Mouse (Mus musculus) stomach, embryonic 16.5 days (tissue): ENCODE data around the gene Ropn1l. TPM values are rescaled to one million over a fixed set of nuclear protein-coding genes. Genes with fewer than 3 reads are reported as not detected.

Source experiments
- ATAC-seq: fragments of 200-750 bp; cut with Nextera tagmentation; 2 replicates; pipeline ENCODE4 v1.8.0; 2017; ENCODE audit warnings: moderate number of reproducible peaks, moderate TSS enrichment; ENCODE audit not compliant: insufficient read depth, low FRiP score
- H3K27ac ChIP-seq: fragments of 300-500 bp; sonication (generic); 2 replicates; pipeline ENCODE4 v1.5.1; 2014; ENCODE audit warnings: low read length
- H3K27me3 ChIP-seq: fragments of 300-500 bp; sonication (generic); 2 replicates; pipeline ENCODE4 v1.6.1; 2014; ENCODE audit warnings: low read length, control low read depth, mixed read lengths; ENCODE audit not compliant: control insufficient read depth, insufficient read depth
- H3K36me3 ChIP-seq: fragments of 300-500 bp; sonication (generic); 2 replicates; pipeline ENCODE4 v1.6.1; 2014; ENCODE audit warnings: low read length; ENCODE audit not compliant: control insufficient read depth, insufficient read depth
- H3K4me1 ChIP-seq: fragments of 300-500 bp; sonication (generic); 2 replicates; pipeline ENCODE4 v1.6.1; 2014; ENCODE audit warnings: low read length, control low read depth, mixed read lengths; ENCODE audit not compliant: control insufficient read depth, insufficient read depth
- H3K4me2 ChIP-seq: fragments of 300-500 bp; sonication (generic); 2 replicates; pipeline ENCODE4 v1.6.1; 2014; ENCODE audit warnings: low read depth, low read length, mixed read lengths
- H3K4me3 ChIP-seq: fragments of 300-500 bp; sonication (generic); replicated peaks from 2 replicates; pipeline ENCODE4 v1.5.1; 2014; ENCODE audit warnings: mild to moderate bottlenecking, low read length
- H3K9ac ChIP-seq: fragments of 300-500 bp; sonication (generic); 2 replicates; pipeline ENCODE4 v1.6.1; 2014; ENCODE audit warnings: low read length
- H3K9me3 ChIP-seq: fragments of 300-500 bp; sonication (generic); replicated peaks from 2 replicates; pipeline ENCODE4 v1.6.1; 2016; ENCODE audit warnings: low read length, control low read depth; ENCODE audit not compliant: control insufficient read depth
- WGBS: fragments of 180-500 bp; shearing (Covaris S2); extraction: QIAGEN DNeasy Blood & Tissue Kit; methylation state at CpG from one replicate; pipeline ENCODE4 v1.1.7; 2014; 5-methylcytosine and 5-hydroxymethylcytosine counted together
- polyA plus RNA-seq: library from polyadenylated mRNA; unstranded; fragments of >200 nt; fragmentation: Nextera tagmentation; extraction: Ambion mirVana; gene quantifications from 2 replicates; pipeline ENCODE4 v1.2.1, GENCODE M21; 2015

Gene Ropn1l
- polyA plus RNA-seq, 1 experiment from 2014 or later: 2.2 TPM

DNA sequence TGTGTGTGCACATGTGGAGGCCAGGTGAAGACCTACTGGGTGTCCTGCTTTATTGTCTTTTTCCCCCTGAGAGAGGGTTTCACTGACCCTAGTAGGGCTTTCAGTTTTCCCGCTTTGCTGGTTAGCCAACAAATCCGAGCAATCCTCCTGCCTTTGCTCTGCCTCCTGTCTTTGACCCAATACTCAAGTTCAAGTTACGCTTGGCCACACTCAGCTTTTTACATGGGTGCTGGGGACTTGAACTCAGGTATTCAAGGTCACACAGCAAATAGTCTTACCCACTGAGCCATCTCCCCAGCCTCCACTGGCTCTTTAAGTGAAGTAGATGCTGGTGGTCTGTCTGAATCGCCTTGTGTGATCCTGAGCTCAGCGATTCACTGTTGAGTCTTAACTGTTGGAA, 46.7 kb downstream of the Ropn1l start:
- Histone ChIP-seq H3K4me3 (no peak overlapping the region), H3K9me3 (no peaks in the 10 kb centered on the region), H3K27ac (no peak overlapping the region), H3K27me3 (no peaks in the 10 kb centered on the region), H3K36me3 (no peaks in the 10 kb centered on the region), H3K4me2 (no peak overlapping the region), H3K4me1 (no peaks in the 10 kb centered on the region), H3K9ac (no peak overlapping the region)
- no peak for ATAC-seq
- 78% methylated on average over 5 of the region's 5 CpGs for WGBS

DNA sequence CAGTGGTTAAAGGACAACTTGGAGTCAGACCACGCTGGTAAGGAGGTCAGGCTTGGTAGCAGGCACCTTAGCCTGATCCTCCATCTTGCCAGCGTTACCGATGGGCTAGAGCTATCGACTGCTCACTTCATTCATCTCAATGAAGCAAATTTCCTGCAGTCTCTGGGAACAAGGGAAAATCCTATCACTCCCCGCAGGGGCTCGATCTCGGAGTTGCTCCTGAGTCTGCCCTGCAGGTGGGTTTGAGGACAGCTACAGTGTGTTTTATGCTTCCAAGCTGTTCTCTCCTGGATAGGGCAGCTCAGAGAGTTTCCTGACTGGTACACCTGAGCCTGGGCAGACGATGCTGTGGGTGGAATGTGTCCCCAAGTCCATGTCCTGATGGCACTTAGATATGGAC, 49.2 kb downstream of the Ropn1l start:
- Histone ChIP-seq H3K36me3 (no peaks in the 10 kb centered on the region), H3K27ac (no peak overlapping the region), H3K9ac (no peak overlapping the region), H3K4me2 (no peak overlapping the region), H3K27me3 (no peaks in the 10 kb centered on the region), H3K9me3 (no peaks in the 10 kb centered on the region), H3K4me1 (no peaks in the 10 kb centered on the region), H3K4me3 (no peak overlapping the region)
- ATAC-seq: no peak
- 82% methylated on average over 8 of the region's 8 CpGs for WGBS

DNA sequence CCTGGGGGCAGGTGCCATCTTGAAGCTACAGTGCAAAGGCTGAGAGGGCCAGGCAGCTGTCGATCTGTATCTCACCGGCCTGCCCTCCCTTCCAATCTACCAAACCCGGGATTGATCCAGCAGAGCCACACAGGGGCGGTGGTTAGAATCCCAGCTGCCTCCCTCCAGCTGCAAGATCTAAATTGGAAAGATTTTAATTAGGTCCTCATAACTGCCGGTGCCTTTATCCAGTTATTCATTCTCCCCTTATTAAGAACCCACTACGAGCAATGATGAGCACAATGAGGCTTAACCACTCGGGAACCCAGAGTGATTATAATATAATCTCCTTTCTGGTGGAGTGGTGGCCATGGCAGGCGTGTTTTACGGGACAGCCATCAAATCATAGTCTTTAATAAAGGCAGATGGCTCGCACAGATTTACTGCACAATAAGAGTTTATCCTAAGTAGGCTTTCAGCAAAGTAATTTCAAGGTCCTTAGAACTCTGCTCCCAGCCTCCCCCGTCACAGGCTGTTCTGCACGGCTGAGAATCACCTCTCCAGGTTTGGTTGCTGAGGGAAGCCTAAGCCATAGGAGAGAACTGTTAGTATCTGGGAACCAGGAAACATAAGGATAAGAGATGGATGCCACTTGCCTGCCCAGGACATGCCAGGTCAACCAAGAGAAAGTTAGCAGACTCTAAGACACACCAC, 51.2 kb downstream of the Ropn1l start:
- Histone ChIP-seq H3K27ac (no peak overlapping the region), H3K36me3 (no peaks in the 10 kb centered on the region), H3K27me3 (no peaks in the 10 kb centered on the region), H3K4me2 (no peak overlapping the region), H3K4me1 (no peaks in the 10 kb centered on the region), H3K9me3 (no peaks in the 10 kb centered on the region), H3K4me3 (no peak overlapping the region), H3K9ac (no peak overlapping the region)
- no peak for ATAC-seq
- WGBS: 77% methylated on average over 12 of the region's 12 CpGs

GRCm38 (mm10) chr15:31400974-31401373, 52.6 kb downstream of the Ropn1l start:
- Histone ChIP-seq H3K4me3 (no peak overlapping the region), H3K9ac (no peak overlapping the region), H3K9me3 (no peaks in the 10 kb centered on the region), H3K27me3 (no peaks in the 10 kb centered on the region), H3K4me1 (no peaks in the 10 kb centered on the region), H3K4me2 (no peak overlapping the region), H3K27ac (no peak overlapping the region), H3K36me3 (no peaks in the 10 kb centered on the region)
- WGBS: 35% methylated on average over 3 of the region's 3 CpGs
- ATAC-seq: no peak

DNA sequence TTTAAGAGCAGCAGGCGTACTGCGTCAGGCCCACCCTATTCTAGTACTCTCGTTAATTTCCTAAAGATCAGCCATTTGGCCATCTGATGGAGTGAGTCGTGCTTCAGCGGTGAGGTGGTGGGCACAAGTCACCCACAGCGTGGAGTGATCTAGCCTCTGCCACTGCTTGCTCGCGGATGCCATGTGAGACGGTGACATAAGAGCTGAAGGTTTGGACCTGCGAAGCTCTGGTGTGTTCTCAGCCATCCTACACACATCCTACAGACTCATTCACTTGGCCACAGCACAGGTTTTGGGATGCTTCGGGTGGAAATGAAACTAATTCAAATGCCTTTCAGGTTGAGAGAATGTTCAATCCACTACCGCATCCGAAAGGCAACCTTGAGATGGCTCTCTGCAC, 54.8 kb downstream of the Ropn1l start:
- no peaks in the 10 kb centered on the region for H3K4me1 ChIP-seq
- H3K27me3 ChIP-seq: no peaks in the 10 kb centered on the region
- whole genome bisulfite sequencing: 93% methylated on average over 13 of the region's 13 CpGs
- H3K9ac ChIP-seq: no peak overlapping the region
- no peak for ATAC-seq
- H3K36me3 ChIP-seq: no peaks in the 10 kb centered on the region
- no peak overlapping the region for H3K4me3 ChIP-seq
- no peaks in the 10 kb centered on the region for H3K9me3 ChIP-seq
- H3K4me2 ChIP-seq: no peak overlapping the region
- no peak overlapping the region for H3K27ac ChIP-seq

DNA sequence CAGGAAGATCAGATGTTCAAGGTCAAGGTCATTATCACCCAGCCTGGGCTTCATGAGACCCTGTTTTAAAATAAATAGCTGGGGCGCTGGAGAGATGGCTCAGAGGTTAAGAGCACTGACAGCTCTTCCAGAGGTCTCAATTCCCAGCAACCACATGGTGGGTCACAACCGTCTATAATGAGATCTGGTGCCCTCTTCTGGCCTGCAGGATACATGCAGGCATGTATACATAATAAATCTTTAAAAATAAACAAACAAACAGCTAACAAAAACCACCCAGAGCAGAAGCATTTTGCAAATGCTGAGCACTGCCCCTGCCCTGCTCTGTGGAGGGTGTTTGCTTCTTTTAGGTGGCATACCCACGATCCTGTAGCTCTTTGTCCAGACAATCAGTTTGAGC, 56.2 kb downstream of the Ropn1l start:
- Histone ChIP-seq H3K9me3 (no peaks in the 10 kb centered on the region), H3K27ac (no peak overlapping the region), H3K4me1 (no peaks in the 10 kb centered on the region), H3K36me3 (no peaks in the 10 kb centered on the region), H3K4me3 (no peak overlapping the region), H3K4me2 (no peak overlapping the region), H3K27me3 (no peaks in the 10 kb centered on the region), H3K9ac (no peak overlapping the region)
- no peak for ATAC-seq
- 78% methylated on average over 3 of the region's 3 CpGs for WGBS

DNA sequence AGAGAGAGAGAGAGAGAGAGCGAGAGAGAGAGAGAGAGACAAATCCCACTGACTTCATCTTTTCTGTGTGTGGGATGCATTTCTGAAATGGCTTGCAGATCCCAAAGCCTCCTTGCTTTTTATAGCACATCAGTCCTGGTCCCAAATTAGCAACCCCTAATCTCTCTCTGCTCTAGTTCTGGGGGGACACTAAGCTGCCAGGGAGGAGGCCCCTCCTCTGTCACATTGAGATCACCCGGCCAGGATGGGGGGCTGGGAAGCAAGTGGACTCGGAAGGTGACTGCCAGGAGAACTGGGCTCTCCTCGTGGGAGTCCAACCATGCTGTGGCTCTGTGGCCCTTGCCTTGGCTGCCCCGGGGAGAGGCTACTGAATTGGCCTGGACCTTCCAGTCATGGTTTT, 56.8 kb downstream of the Ropn1l start:
- no peaks in the 10 kb centered on the region for H3K4me1 ChIP-seq
- no peak overlapping the region for H3K4me2 ChIP-seq
- no peak overlapping the region for H3K9ac ChIP-seq
- H3K9me3 ChIP-seq: no peaks in the 10 kb centered on the region
- 66% methylated on average over 5 of the region's 5 CpGs for WGBS
- H3K27me3 ChIP-seq: no peaks in the 10 kb centered on the region
- ATAC-seq: no peak
- no peaks in the 10 kb centered on the region for H3K36me3 ChIP-seq
- no peak overlapping the region for H3K4me3 ChIP-seq
- no peak overlapping the region for H3K27ac ChIP-seq

DNA sequence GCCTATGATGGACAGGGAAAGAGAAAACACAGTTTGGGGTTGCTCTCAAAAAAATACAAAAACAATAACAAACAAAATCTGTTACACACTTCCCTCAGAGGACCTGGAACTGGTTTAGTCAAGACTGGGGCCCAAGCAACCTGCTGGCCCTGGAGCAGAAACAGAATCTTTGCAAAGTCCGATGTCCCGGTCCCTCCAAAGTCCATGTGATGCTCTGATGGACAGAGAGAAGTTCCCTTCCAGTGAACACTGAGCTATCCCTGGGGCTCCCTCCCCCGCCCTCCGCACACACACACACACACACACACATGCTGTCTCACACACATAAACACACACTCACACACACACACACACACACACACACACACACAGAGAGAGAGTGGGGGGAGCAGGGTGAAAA, 57.6 kb downstream of the Ropn1l start:
- no peaks in the 10 kb centered on the region for H3K4me1 ChIP-seq
- 79% methylated on average over 4 of the region's 4 CpGs for WGBS
- no peak overlapping the region for H3K4me2 ChIP-seq
- no peaks in the 10 kb centered on the region for H3K27me3 ChIP-seq
- H3K27ac ChIP-seq: no peak overlapping the region
- no peak overlapping the region for H3K9ac ChIP-seq
- no peak for ATAC-seq
- H3K4me3 ChIP-seq: no peak overlapping the region
- no peaks in the 10 kb centered on the region for H3K36me3 ChIP-seq
- H3K9me3 ChIP-seq: no peaks in the 10 kb centered on the region

DNA sequence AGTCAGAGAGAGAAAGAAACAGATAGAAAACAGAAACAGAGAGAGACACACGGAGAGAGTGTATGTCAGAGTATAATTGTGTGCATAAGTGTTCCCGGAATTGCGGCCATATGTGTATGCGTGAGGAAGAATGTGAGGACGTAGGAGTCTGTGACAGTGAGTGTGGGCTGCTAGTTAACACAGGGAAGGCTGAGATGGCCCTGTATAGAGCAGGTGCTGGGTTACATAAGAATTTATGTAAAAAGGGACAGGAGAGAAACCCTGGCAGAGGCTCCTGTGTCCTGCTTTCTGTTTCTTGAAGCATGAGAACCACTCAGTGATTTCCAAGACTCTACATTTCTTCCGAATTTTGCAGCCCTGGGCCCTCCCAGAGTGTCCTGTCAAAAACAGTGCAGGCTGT, 60.1 kb downstream of the Ropn1l start:
- no peaks in the 10 kb centered on the region for H3K9me3 ChIP-seq
- 84% methylated on average over 6 of the region's 6 CpGs for WGBS
- no peaks in the 10 kb centered on the region for H3K27me3 ChIP-seq
- no peak overlapping the region for H3K4me2 ChIP-seq
- H3K36me3 ChIP-seq: no peaks in the 10 kb centered on the region
- H3K4me3 ChIP-seq: no peak overlapping the region
- no peaks in the 10 kb centered on the region for H3K4me1 ChIP-seq
- no peak overlapping the region for H3K9ac ChIP-seq
- ATAC-seq: no peak
- H3K27ac ChIP-seq: no peak overlapping the region

DNA sequence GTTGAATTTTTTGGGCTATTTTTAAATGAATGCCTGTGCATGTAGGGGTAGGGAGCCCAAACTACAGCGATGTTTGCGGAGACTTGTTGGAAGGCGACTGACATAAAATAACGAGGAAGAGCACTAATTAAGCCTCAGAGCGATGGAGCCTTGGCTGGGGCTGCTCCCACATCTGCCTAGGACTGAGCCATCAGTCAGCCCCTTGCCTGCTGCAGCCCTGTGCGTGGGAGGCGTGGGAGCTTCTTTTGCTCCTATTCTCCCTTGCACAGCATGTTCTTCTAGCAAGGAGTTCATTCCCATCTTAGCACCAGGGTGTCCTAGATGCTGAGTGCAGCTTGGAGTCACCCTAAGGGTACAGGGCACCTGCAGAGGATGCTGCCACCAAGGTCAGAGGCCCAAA, 60.8 kb downstream of the Ropn1l start:
- 74% methylated on average over 7 of the region's 7 CpGs for WGBS
- no peaks in the 10 kb centered on the region for H3K36me3 ChIP-seq
- no peak for ATAC-seq

More for the DNA sequence above, 60.8 kb downstream of the Ropn1l start:
- no peaks in the 10 kb centered on the region for H3K27me3 ChIP-seq
- no peak overlapping the region for H3K9ac ChIP-seq
- no peak overlapping the region for H3K4me2 ChIP-seq
- no peak overlapping the region for H3K27ac ChIP-seq
- no peak overlapping the region for H3K4me3 ChIP-seq
- no peaks in the 10 kb centered on the region for H3K4me1 ChIP-seq
- no peaks in the 10 kb centered on the region for H3K9me3 ChIP-seq
